Mouse (Mus musculus): ENCODE results near the gene Dedd2. TPM values are rescaled to one million over a fixed set of nuclear protein-coding genes. Genes with fewer than 3 reads are reported as not detected.
A peak's percentile ranks its signal among the peaks of the same experiment; 100 is the strongest.

The Dedd2 gene
- polyA plus RNA-seq, 1 experiment from 2014 or later: 12.3 TPM

DNA sequence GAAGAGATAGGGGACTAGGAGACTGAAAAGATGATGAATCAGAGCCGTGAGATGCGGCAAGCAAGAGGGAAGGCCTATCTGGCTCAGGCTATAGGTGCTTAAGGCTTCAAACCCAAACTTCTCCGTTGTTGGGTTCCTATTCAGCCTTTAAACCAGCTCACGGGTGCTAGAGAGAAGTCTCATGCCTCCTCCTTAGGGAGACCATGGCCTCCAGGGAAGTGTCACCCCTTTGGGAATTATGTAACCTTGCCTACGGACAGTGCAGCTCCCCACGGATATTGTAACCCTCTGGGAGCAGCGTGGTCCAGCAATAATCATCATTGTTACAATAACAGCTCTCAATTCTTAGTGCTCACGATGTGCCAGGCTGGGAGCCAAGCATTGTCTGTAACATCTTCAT, 31.4 kb upstream of the Dedd2 start:
- no peak for ATAC-seq (ENCODE audit: low FRiP score)

GRCm38 (mm10) chr7:25251071-25251791, 30.8 kb upstream of the Dedd2 start:
- Histone ChIP-seq H3K9me3 (no peaks in the 10 kb centered on the region), H3K9ac (peak overlapping the region; percentile 91), H3K4me1 (peaks cover 44% of the 10 kb centered on the region), H3K4me3 (replicated peaks) (peak overlapping the region; percentile 75), H3K27ac (peak overlapping the region; percentile 96), H3K27me3 (no peaks in the 10 kb centered on the region), H3K36me3 (replicated peaks) (0 out of 2 replicates have a peak, but pooled peaks cover 1% of the 10 kb centered on the region), H3K4me2 (peak overlapping the region; percentile 85)
- ATAC-seq (ENCODE audit: low FRiP score): peak; percentile 18; the same call in 1 of the 2 replicates
- WGBS: 2% methylated on average over 22 of the region's 22 CpGs

More for the DNA sequence above, 31.4 kb upstream of the Dedd2 start:
- no peaks in the 10 kb centered on the region for H3K27me3 ChIP-seq
- peak overlapping the region; percentile 85 for H3K4me2 ChIP-seq
- H3K9me3 ChIP-seq: no peaks in the 10 kb centered on the region
- H3K4me3 ChIP-seq (replicated peaks): peak overlapping the region; percentile 75
- no peaks in the 10 kb centered on the region for H3K36me3 ChIP-seq (replicated peaks)
- peak overlapping the region; percentile 96 for H3K27ac ChIP-seq
- H3K9ac ChIP-seq: peak overlapping the region; percentile 91
- 19% methylated on average over 8 of the region's 8 CpGs for WGBS
- H3K4me1 ChIP-seq: peaks cover 38% of the 10 kb centered on the region

GRCm38 (mm10) chr7:25250141-25250972, 29.9 kb upstream of the Dedd2 start, which contains the start of gene Erf:
Gene Erf (minus strand): TSS chr7:25250761.
- Histone ChIP-seq H3K9ac (peak within 1 kb of the TSS; percentile 91), H3K9me3 (no peaks in the 10 kb centered on the region), H3K27ac (peak within 1 kb of the TSS; percentile 96), H3K4me2 (peak within 1 kb of the TSS; percentile 85), H3K27me3 (no peaks in the 10 kb centered on the region), H3K36me3 (replicated peaks) (peaks cover 10% of the 10 kb centered on the region), H3K4me3 (replicated peaks) (peak within 1 kb of the TSS; percentile 75), H3K4me1 (peaks cover 48% of the 10 kb centered on the region)
- WGBS: under 1% methylated on average over 69 of the region's 81 CpGs
- peak; percentile 77 for ATAC-seq (ENCODE audit: low FRiP score)

GRCm38 (mm10) chr7:25249314-25250140, 29.1 kb upstream of the Dedd2 start:
- Histone ChIP-seq H3K36me3 (replicated peaks) (peaks cover 18% of the 10 kb centered on the region), H3K4me2 (peak overlapping the region; percentile 85), H3K27ac (peak overlapping the region; percentile 96), H3K4me1 (peaks cover 48% of the 10 kb centered on the region), H3K27me3 (no peaks in the 10 kb centered on the region), H3K9ac (peak overlapping the region; percentile 91), H3K9me3 (no peaks in the 10 kb centered on the region), H3K4me3 (replicated peaks) (peak overlapping the region; percentile 75)
- ATAC-seq (ENCODE audit: low FRiP score): peak; percentile 62
- under 1% methylated on average over 38 of the region's 73 CpGs for WGBS

DNA sequence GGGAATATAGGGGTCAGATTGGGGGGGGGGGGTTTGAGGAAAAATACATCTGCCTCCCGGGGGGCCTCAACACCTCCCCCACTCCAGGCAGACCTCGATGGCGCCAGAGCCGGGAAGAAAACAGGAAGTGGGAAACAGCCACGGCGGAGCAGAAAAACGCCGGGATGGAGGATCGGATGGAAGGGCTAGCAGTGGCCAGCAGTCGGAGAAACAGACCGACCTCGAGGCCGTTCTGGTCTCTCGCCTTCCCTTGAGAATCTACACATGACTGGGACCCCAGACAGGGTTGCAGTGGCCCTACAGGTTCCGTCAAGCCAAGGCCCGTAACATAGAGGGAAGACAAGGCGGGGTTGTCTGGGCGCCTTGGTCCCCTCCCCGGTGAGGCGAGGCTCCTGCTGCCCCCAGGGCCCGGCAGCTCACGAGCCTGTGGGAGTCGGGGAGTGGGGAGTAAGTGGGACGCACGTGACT, 28.5 kb upstream of the Dedd2 start:
- no peak for ATAC-seq (ENCODE audit: low FRiP score)
- no peaks in the 10 kb centered on the region for H3K9me3 ChIP-seq
- under 1% methylated on average over 25 of the region's 25 CpGs for WGBS
- H3K4me2 ChIP-seq: peak overlapping the region; percentile 85
- peaks cover 23% of the 10 kb centered on the region for H3K36me3 ChIP-seq (replicated peaks)
- H3K9ac ChIP-seq: peak overlapping the region; percentile 91
- no peaks in the 10 kb centered on the region for H3K27me3 ChIP-seq
- H3K27ac ChIP-seq: peak overlapping the region; percentile 96
- peaks cover 48% of the 10 kb centered on the region for H3K4me1 ChIP-seq
- H3K4me3 ChIP-seq (replicated peaks): peak overlapping the region; percentile 75

DNA sequence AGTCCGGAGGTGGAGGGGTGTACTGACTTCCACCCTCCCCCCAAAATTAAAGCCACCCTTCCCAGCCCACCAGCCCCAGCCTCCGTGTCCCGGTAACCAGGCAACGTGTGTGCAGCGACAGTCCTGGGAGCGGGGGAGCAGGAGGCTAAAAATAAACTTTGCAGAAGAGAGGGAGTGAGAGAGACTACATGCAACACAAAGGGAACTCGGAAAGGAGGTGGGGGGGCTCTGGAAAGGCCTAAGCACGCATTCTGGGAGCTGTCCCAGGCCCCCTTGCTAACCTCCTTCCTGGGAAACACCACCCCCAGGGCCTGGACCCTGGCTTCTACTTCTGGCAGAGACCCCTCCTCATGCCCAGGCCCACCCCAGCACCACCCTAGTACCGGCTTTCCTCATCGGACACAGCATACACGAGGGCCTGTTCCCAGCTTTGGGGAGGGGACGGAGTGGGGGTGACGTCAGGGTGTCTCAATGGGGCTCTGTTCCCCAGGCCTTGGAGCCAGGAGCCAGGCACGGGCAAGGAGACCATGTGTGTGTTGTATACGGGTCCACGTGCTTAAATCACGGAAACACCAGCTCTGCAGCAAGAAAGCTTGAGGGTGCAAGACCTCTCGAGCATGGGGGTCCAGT, 27.7 kb upstream of the Dedd2 start:
- peak; percentile 21; the same call in 1 of the 2 replicates for ATAC-seq (ENCODE audit: low FRiP score)
- 2% methylated on average over 18 of the region's 18 CpGs for WGBS
- Histone ChIP-seq H3K9me3 (no peaks in the 10 kb centered on the region), H3K4me2 (peak overlapping the region; percentile 85), H3K36me3 (replicated peaks) (peaks cover 28% of the 10 kb centered on the region), H3K4me3 (replicated peaks) (peak overlapping the region; percentile 75), H3K4me1 (peaks cover 48% of the 10 kb centered on the region), H3K27ac (peak overlapping the region; percentile 96), H3K9ac (peak overlapping the region; percentile 91), H3K27me3 (no peaks in the 10 kb centered on the region)

- WGBS: 28% methylated on average over 3 of the region's 3 CpGs
- Histone ChIP-seq H3K4me3 (replicated peaks) (peak overlapping the region; percentile 75), H3K9me3 (no peaks in the 10 kb centered on the region), H3K36me3 (replicated peaks) (peaks cover 34% of the 10 kb centered on the region), H3K4me1 (peaks cover 48% of the 10 kb centered on the region), H3K27ac (peak overlapping the region; percentile 96), H3K4me2 (peak overlapping the region; percentile 85), H3K9ac (peak overlapping the region; percentile 91), H3K27me3 (no peaks in the 10 kb centered on the region)
- ATAC-seq (ENCODE audit: low FRiP score): no peak
Measured at GRCm38 (mm10) chr7:25247498-25247897, 27.1 kb upstream of the Dedd2 start.

GRCm38 (mm10) chr7:25246759-25247137, 26.3 kb upstream of the Dedd2 start:
- peaks cover 37% of the 10 kb centered on the region for H3K36me3 ChIP-seq (replicated peaks)
- H3K9me3 ChIP-seq: no peaks in the 10 kb centered on the region
- H3K4me3 ChIP-seq (replicated peaks): peak overlapping the region; percentile 75
- H3K27me3 ChIP-seq: no peaks in the 10 kb centered on the region
- peaks cover 44% of the 10 kb centered on the region for H3K4me1 ChIP-seq
- 50% methylated on average over 4 of the region's 4 CpGs for WGBS
- H3K27ac ChIP-seq: peak overlapping the region; percentile 96
- H3K4me2 ChIP-seq: peak overlapping the region; percentile 85
- no peak for ATAC-seq (ENCODE audit: low FRiP score)
- H3K9ac ChIP-seq: peak overlapping the region; percentile 91

DNA sequence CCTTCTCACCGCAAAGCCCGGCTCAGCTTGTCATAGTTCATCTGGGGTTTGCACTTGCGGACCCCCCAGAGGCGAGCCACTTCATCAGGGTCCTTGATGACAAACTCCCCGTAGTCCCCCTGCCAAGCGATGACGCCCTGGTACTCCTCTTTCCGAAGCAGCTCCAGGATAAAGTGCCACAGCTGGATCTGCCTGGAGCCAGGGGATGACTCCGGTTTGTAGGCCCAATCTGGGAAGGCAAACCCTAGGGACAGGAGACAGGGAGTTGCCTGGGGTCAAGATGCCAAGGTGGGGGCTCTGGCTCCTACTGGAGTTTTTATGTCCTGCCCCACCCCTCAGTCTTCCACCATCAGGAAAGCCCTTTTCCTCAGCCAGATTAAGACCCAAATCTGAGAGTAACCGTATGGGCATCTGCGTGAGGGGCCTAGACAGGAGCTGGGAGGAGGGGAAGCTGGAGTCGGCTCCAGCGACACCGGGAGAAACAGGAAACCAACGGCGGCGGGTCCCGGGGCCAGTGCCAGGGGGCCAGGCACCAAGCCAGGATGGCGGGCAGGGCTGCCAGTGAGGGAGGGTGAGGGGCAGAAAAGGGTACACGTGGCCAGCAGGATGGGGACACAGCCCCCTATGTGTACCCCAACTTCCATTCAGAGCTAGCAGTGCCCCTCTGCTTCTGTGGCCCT, 25.8 kb upstream of the Dedd2 start:
- Histone ChIP-seq H3K9ac (peak overlapping the region; percentile 91), H3K27me3 (no peaks in the 10 kb centered on the region), H3K36me3 (replicated peaks) (peaks cover 37% of the 10 kb centered on the region), H3K4me3 (replicated peaks) (peak overlapping the region; percentile 75), H3K27ac (peak overlapping the region; percentile 96), H3K9me3 (no peaks in the 10 kb centered on the region), H3K4me1 (peaks cover 39% of the 10 kb centered on the region), H3K4me2 (peak overlapping the region; percentile 85)
- 72% methylated on average over 20 of the region's 20 CpGs for WGBS
- ATAC-seq (ENCODE audit: low FRiP score): no peak

DNA sequence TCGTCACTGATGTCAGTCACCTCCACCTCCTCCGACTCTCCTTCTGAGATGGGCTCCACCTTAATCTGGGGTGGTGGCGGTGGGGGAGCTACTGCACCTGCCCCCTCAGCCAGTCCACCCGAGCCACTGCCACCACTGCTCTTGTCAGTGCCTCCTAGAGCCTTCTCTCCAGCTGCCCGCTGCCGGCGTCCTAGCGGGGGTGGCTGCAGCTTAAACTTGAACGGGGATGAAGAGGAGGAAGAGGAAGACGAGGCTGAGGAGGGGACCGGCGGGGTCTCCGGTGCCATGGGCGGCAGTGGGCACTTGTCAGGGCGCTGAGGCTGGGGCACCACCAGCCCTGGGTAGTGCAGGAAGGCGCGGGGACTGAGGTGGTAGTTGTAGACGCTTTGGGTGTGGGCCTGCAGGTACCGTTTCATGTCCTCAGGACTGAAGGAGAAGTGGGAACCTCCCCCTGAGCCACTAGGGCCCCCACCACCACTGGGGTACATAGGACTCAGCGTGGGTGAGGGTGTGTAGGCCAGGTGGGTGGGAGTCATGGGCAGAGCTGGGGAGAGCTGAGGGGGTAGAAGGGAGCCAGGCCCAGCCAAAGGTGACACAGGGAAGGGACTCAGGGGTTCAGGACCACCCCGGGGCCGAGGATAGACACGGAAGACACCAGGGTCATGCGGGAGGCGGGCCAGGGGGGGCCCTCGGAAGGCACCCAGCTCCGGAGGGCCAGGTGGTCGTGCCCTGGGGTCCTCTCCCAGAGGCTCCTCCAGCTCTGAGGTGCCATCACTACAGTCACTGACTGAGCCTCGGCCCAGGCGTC, 24.4 kb upstream of the Dedd2 start:
- WGBS: 91% methylated on average over 30 of the region's 30 CpGs

More for the DNA sequence above, 24.4 kb upstream of the Dedd2 start:
- peaks cover 37% of the 10 kb centered on the region for H3K36me3 ChIP-seq (replicated peaks)
- H3K27ac ChIP-seq: no peak overlapping the region; the same call in 1 of the 2 replicates
- peaks cover 37% of the 10 kb centered on the region for H3K4me1 ChIP-seq
- no peaks in the 10 kb centered on the region for H3K9me3 ChIP-seq
- H3K4me3 ChIP-seq (replicated peaks): no peak overlapping the region
- ATAC-seq (ENCODE audit: low FRiP score): no peak
- H3K9ac ChIP-seq: no peak overlapping the region
- H3K27me3 ChIP-seq: no peaks in the 10 kb centered on the region
- H3K4me2 ChIP-seq: no peak overlapping the region

Data from forebrain, embryonic 12.5 days (tissue).